Mouse (Mus musculus): ENCODE results near the gene Chst11. TPM values are rescaled to one million over a fixed set of nuclear protein-coding genes. Genes with fewer than 3 reads are reported as not detected.

Chst11 gene
- total RNA-seq, 2 experiments from 2014 or later = 50.9 to 52.7 TPM

- DNase-seq (ENCODE audit: low spot score in 2 of 2) = no peak
- Histone ChIP-seq H3K4me3 (no peak overlapping the region), H3K27ac (no peak overlapping the region)
- no peak for TF ChIP-seq CTCF (conservative IDR thresholded peaks at IDR 0.05)
Observed at GRCm38 (mm10) chr10:83169554-83169953, 184.3 kb downstream of the Chst11 start.

GRCm38 (mm10) chr10:83178151-83178550, 192.9 kb downstream of the Chst11 start:
- no peak for DNase-seq (ENCODE audit: low spot score in 2 of 2)
- TF ChIP-seq CTCF (conservative IDR thresholded peaks at IDR 0.05) = no peak
- no peak overlapping the region for H3K4me3 ChIP-seq
- peak overlapping the region; percentile 25; the same call in 1 of the 2 replicates for H3K27ac ChIP-seq

- no peak for DNase-seq (ENCODE audit: low spot score in 2 of 2)
- no peak for TF ChIP-seq CTCF (conservative IDR thresholded peaks at IDR 0.05)
- H3K27ac ChIP-seq = peak overlapping the region; percentile 25; the same call in 1 of the 2 replicates
- no peak overlapping the region for H3K4me3 ChIP-seq
Observed at GRCm38 (mm10) chr10:83178661-83179060, 193.4 kb downstream of the Chst11 start.

- TF ChIP-seq CTCF (conservative IDR thresholded peaks at IDR 0.05) = no peak
- DNase-seq (ENCODE audit: low spot score in 2 of 2) = peak in 1 of 2 experiments; percentile 25
- H3K27ac ChIP-seq = peak overlapping the region; percentile 77
- H3K4me3 ChIP-seq = no peak overlapping the region
Observed at GRCm38 (mm10) chr10:83181831-83182572, 196.7 kb downstream of the Chst11 start.

- DNase-seq (ENCODE audit: low spot score in 2 of 2) = peak; percentile 39 to 81
- peak; percentile 91 for TF ChIP-seq CTCF (conservative IDR thresholded peaks at IDR 0.05)
- peak overlapping the region; percentile 77 for H3K27ac ChIP-seq
- H3K4me3 ChIP-seq = no peak overlapping the region
Observed at GRCm38 (mm10) chr10:83182573-83182960, 197.3 kb downstream of the Chst11 start.

GRCm38 (mm10) chr10:83183634-83184479, 198.6 kb downstream of the Chst11 start:
- TF ChIP-seq CTCF (conservative IDR thresholded peaks at IDR 0.05) = no peak
- DNase-seq (ENCODE audit: low spot score in 2 of 2) = no peak
- no peak overlapping the region for H3K4me3 ChIP-seq
- H3K27ac ChIP-seq = peak overlapping the region; percentile 57

- no peak overlapping the region for H3K4me3 ChIP-seq
- peak in 1 of 2 experiments; percentile 36 for DNase-seq (ENCODE audit: low spot score in 2 of 2)
- no peak for TF ChIP-seq CTCF (conservative IDR thresholded peaks at IDR 0.05)
- H3K27ac ChIP-seq = peak overlapping the region; percentile 57
Observed at GRCm38 (mm10) chr10:83184480-83185069, 199.3 kb downstream of the Chst11 start.

GRCm38 (mm10) chr10:83185121-83185520, 199.8 kb downstream of the Chst11 start:
- no peak for DNase-seq (ENCODE audit: low spot score in 2 of 2)
- Histone ChIP-seq H3K4me3 (no peak overlapping the region), H3K27ac (0 out of 2 replicates have a peak overlapping the region, but pooled peaks have one; percentile 57)
- TF ChIP-seq CTCF (conservative IDR thresholded peaks at IDR 0.05) = no peak

- DNase-seq (ENCODE audit: low spot score in 2 of 2) = no peak
- TF ChIP-seq CTCF (conservative IDR thresholded peaks at IDR 0.05) = no peak
- Histone ChIP-seq H3K27ac (no peak overlapping the region), H3K4me3 (no peak overlapping the region)
Observed at GRCm38 (mm10) chr10:83186167-83186566, 200.9 kb downstream of the Chst11 start.

- no peak for DNase-seq (ENCODE audit: low spot score in 2 of 2)
- Histone ChIP-seq H3K4me3 (no peak overlapping the region), H3K27ac (no peak overlapping the region)
- TF ChIP-seq CTCF (conservative IDR thresholded peaks at IDR 0.05) = no peak
Observed at GRCm38 (mm10) chr10:83186984-83187383, 201.7 kb downstream of the Chst11 start.

GRCm38 (mm10) chr10:83189071-83189470, 203.8 kb downstream of the Chst11 start:
- no peak for TF ChIP-seq CTCF (conservative IDR thresholded peaks at IDR 0.05)
- no peak for DNase-seq (ENCODE audit: low spot score in 2 of 2)
- no peak overlapping the region for H3K27ac ChIP-seq
- no peak overlapping the region for H3K4me3 ChIP-seq

GRCm38 (mm10) chr10:83191476-83191875, 206.2 kb downstream of the Chst11 start:
- TF ChIP-seq CTCF (conservative IDR thresholded peaks at IDR 0.05) = no peak
- DNase-seq (ENCODE audit: low spot score in 2 of 2) = no peak
- H3K27ac ChIP-seq = no peak overlapping the region
- H3K4me3 ChIP-seq = no peak overlapping the region

- H3K4me3 ChIP-seq = no peak overlapping the region
- no peak overlapping the region for H3K27ac ChIP-seq
- DNase-seq (ENCODE audit: low spot score in 2 of 2) = no peak
- TF ChIP-seq CTCF (conservative IDR thresholded peaks at IDR 0.05) = no peak
Observed at GRCm38 (mm10) chr10:83191982-83192381, 206.7 kb downstream of the Chst11 start.

Data from layer of hippocampus, adult 2 months (tissue).